23 mouse cellular contexts compared by ENCODE assay signal in the genomic region with DNA sequence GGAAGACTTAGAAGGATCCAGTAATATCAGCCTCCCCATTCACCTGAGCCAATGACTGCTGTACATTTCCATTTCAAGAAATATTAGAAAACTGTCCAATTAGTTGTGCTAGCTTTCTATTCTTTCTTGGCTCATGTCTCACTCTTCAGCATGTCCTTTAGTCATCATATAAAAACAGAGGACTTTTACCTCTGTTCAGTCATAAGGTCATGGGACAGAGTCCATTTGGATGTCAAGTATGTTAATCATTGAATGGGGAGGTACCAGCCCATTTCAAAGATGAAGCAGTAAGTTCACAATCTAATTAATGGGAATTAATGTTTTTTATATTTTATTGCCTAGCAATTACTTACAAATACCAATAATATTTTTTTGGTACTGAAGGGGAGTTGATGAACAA.
"Had no signal": no experiment of that assay in that cellular context is flagged by ENCODE, and none has a peak within 500 bp of the region (broad histone marks: within the 10 kb centered on the region; RNA-seq: fewer than 3 reads in every experiment).

No protein-coding gene starts in this region.

- H3K27ac ChIP-seq: heart, adult 2 months; heart, embryonic 13.5 days; heart, embryonic 15.5 days; hindbrain, embryonic 13.5 days; hindbrain, embryonic 15.5 days; hindbrain, postnatal 0 days; limb, embryonic 13.5 days; limb, embryonic 15.5 days; liver, embryonic 14.5 days had no signal

- H3K36me3 ChIP-seq: heart, embryonic 13.5 days; heart, embryonic 15.5 days; hindbrain, embryonic 13.5 days; hindbrain, embryonic 15.5 days; limb, embryonic 13.5 days; limb, embryonic 15.5 days had no signal

- H3K9ac ChIP-seq: forebrain, postnatal 0 days; heart, embryonic 13.5 days; heart, embryonic 15.5 days; hindbrain, embryonic 13.5 days; hindbrain, embryonic 15.5 days; limb, embryonic 13.5 days; limb, embryonic 15.5 days; liver, embryonic 14.5 days had no signal

- H3K4me1 ChIP-seq: hindbrain, embryonic 13.5 days; hindbrain, embryonic 15.5 days; limb, embryonic 15.5 days had no signal

- H3K27me3 ChIP-seq: heart, embryonic 13.5 days; heart, embryonic 15.5 days; hindbrain, embryonic 13.5 days; hindbrain, embryonic 15.5 days; limb, embryonic 13.5 days; limb, embryonic 15.5 days had no signal

- ATAC-seq: forebrain, postnatal 0 days; hindbrain, postnatal 0 days; intestine, embryonic 16.5 days had no signal

- DNase-seq: forebrain, postnatal 0 days; gastrocnemius, postnatal 14 days; gastrocnemius, postnatal 36 days; heart, adult 11 months; heart, adult 2 months; heart, postnatal 14 days; heart, postnatal 36 days; kidney, adult 18-20 months; layer of hippocampus, adult 9-11 months; layer of hippocampus, postnatal 36 days; left cerebral cortex, postnatal 4 days; lung, adult 18-20 months had no signal

- H3K4me2 ChIP-seq: heart, embryonic 11.5 days; heart, embryonic 13.5 days; heart, embryonic 15.5 days; hindbrain, embryonic 13.5 days; hindbrain, embryonic 15.5 days; limb, embryonic 13.5 days; limb, embryonic 15.5 days; liver, embryonic 11.5 days had no signal

- H3K9me3 ChIP-seq: heart, embryonic 13.5 days; heart, embryonic 15.5 days; hindbrain, embryonic 13.5 days; hindbrain, embryonic 15.5 days; limb, embryonic 13.5 days; limb, embryonic 15.5 days had no signal

- H3K4me3 ChIP-seq: heart, adult 2 months; heart, embryonic 13.5 days; heart, embryonic 15.5 days; hindbrain, embryonic 13.5 days; hindbrain, embryonic 15.5 days; limb, embryonic 13.5 days; limb, embryonic 15.5 days had no signal
